Mouse (Mus musculus): ENCODE results near the gene Mta1. TPM values are rescaled to one million over a fixed set of nuclear protein-coding genes. Genes with fewer than 3 reads are reported as not detected.
A peak's percentile ranks its signal among the peaks of the same experiment; 100 is the strongest.

Gene Mta1
- polyA plus RNA-seq, 1 experiment from 2014 or later = 24.1 TPM

DNA sequence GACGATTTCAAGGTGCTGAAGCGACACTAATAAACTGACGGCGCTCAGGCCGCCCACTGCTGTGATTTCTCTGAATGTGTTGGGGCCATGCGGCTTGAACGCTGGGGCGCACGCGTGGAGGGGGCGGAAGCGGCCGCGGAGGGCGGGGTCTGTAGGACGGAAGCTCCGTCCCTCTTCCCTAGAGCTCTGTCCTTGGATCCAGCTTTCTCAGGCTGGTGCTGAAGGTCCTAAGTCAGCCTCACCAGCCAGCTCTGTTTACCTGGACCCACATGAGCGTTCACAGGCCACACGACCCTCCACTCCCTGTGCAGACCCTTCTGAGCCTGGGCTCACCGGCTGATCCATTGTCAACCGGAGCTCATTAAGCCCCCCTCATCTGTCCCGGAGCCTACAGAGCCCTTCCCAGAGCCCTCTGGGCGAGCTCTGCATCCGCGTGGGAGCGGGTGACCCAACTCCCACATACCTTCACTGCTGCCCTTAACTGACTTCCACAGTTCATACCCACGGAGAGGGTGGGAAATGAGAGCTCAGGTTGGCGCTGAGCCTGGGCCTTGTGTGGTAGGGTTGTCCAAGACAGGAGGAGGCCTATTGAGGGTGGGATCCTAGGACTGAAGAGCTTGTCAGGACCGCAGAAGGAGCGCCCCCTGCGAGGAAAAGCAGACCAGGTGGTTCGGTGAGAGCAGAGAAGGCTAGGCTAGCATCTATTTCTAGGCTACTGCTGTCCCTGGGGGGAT is 23.6 kb upstream of the Mta1 start, which contains the start of gene Tex22:
Gene Tex22, plus strand, starts transcription at position 174 of the 734 bp plus-strand sequence.
- Histone ChIP-seq H3K27me3 (ENCODE audit: insufficient read depth, low read length) (no peaks in the 10 kb centered on the region), H3K4me2 (peak within 1 kb of the TSS; percentile 95), H3K9ac (peak within 1 kb of the TSS; percentile 57), H3K9me3 (ENCODE audit: low read depth, low read length) (no peaks in the 10 kb centered on the region), H3K4me3 (ENCODE audit: low read depth, low read length) (peak within 1 kb of the TSS; percentile 45), H3K27ac (ENCODE audit: low read depth) (peak within 1 kb of the TSS; percentile 79), H3K36me3 (ENCODE audit: insufficient read depth) (peaks cover 23% of the 10 kb centered on the region), H3K4me1 (ENCODE audit: insufficient read depth) (peaks cover 11% of the 10 kb centered on the region)
- WGBS = 7% methylated on average over 32 of the region's 32 CpGs
- DNase-seq = peak; percentile 91
- no peak for TF ChIP-seq CTCF (IDR thresholded peaks at IDR 0.05; ENCODE audit: low read depth)
- peak; percentile 94 for ATAC-seq (ENCODE audit: insufficient read depth)

DNA sequence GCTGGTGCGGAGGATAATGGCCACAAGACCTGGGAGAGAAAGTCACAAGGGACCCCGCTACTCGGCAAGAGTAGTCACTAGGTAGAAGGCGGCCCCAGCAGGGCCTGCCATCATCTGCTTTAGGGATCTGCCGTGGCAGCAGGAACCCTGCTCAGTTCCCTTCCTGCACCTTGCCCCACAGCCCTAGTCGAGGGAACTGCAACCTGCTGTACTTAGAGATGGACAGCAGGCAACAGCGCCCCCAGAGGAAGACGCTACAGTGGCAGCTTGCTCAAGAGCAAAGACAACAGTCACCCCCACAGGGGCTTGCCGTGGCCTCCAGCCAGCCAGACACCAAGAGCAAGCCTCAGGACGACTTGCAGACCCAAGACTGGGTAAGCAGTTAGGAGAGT is 23.0 kb upstream of the Mta1 start:
- TF ChIP-seq CTCF (IDR thresholded peaks at IDR 0.05; ENCODE audit: low read depth) = peak; percentile 96
- peak overlapping the region; percentile 79; the same call in 1 of the 2 replicates for H3K27ac ChIP-seq (ENCODE audit: low read depth)
- WGBS = 7% methylated on average over 10 of the region's 10 CpGs
- no peaks in the 10 kb centered on the region for H3K9me3 ChIP-seq (ENCODE audit: low read depth, low read length)
- H3K4me2 ChIP-seq = peak overlapping the region; percentile 95
- DNase-seq (peak; percentile 93), ATAC-seq (ENCODE audit: insufficient read depth) (peak; percentile 72)
- H3K36me3 ChIP-seq (ENCODE audit: insufficient read depth) = peaks cover 17% of the 10 kb centered on the region
- H3K27me3 ChIP-seq (ENCODE audit: insufficient read depth, low read length) = no peaks in the 10 kb centered on the region
- H3K4me1 ChIP-seq (ENCODE audit: insufficient read depth) = peaks cover 11% of the 10 kb centered on the region
- H3K4me3 ChIP-seq (ENCODE audit: low read depth, low read length) = peak overlapping the region; percentile 45
- no peak overlapping the region for H3K9ac ChIP-seq

DNA sequence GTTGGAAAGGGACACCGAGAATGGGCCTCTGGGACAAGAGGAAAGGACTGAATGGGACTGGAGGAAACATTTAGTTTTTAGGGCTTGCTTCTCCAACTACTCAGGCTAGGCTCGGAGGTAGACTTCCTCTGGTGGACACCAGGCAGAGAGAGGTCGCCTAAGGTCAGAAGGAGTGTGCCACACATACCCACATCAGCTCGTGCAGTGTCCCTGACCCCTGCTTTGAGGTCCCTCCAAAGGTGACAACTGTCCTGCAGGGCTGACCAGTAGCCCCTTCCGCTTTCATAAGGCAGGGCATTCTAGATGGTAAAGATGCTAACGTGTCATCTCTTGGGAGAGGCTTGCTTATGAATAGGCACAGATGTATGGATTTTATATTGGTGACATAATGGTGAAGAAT is 22.6 kb upstream of the Mta1 start:
- H3K9ac ChIP-seq = no peak overlapping the region
- H3K27me3 ChIP-seq (ENCODE audit: insufficient read depth, low read length) = no peaks in the 10 kb centered on the region
- peaks cover 11% of the 10 kb centered on the region for H3K4me1 ChIP-seq (ENCODE audit: insufficient read depth)
- WGBS = 53% methylated on average over 6 of the region's 6 CpGs
- H3K4me2 ChIP-seq = peak overlapping the region; percentile 95
- no peak overlapping the region for H3K27ac ChIP-seq (ENCODE audit: low read depth)
- ATAC-seq (ENCODE audit: insufficient read depth) (no peak), DNase-seq (no peak)
- no peaks in the 10 kb centered on the region for H3K9me3 ChIP-seq (ENCODE audit: low read depth, low read length)
- no peak for TF ChIP-seq CTCF (IDR thresholded peaks at IDR 0.05; ENCODE audit: low read depth)
- H3K36me3 ChIP-seq (ENCODE audit: insufficient read depth) = peaks cover 13% of the 10 kb centered on the region
- no peak overlapping the region for H3K4me3 ChIP-seq (ENCODE audit: low read depth, low read length)

DNA sequence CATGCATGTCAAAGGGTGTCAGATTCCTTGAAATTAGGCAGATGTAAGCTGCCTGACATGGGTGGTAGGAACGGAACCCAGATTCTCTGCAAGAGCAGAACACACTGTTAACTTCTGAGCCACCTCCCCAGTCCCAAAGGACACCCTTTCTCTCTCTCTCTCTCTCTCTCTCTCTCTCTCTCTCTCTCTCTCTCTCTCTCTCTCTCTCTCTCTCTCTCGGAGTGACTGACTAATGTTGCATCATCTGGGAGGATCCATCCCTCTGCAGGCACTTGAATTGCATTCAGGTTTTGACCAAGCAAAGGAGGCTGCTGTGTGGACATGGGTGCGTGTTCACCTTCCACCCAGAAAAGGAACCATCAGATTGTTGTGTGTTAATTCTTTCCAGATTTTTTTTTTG is 10.8 kb upstream of the Mta1 start:
- H3K4me2 ChIP-seq = no peak overlapping the region
- no peaks in the 10 kb centered on the region for H3K4me1 ChIP-seq (ENCODE audit: insufficient read depth)
- WGBS = 75% methylated on average over 2 of the region's 3 CpGs
- H3K9me3 ChIP-seq (ENCODE audit: low read depth, low read length) = no peaks in the 10 kb centered on the region
- H3K27ac ChIP-seq (ENCODE audit: low read depth) = no peak overlapping the region
- H3K36me3 ChIP-seq (ENCODE audit: insufficient read depth) = no peaks in the 10 kb centered on the region
- H3K9ac ChIP-seq = no peak overlapping the region
- ATAC-seq (ENCODE audit: insufficient read depth) = no peak
- no peak overlapping the region for H3K4me3 ChIP-seq (ENCODE audit: low read depth, low read length)
- no peaks in the 10 kb centered on the region for H3K27me3 ChIP-seq (ENCODE audit: insufficient read depth, low read length)
- no peak for DNase-seq
- no peak for TF ChIP-seq CTCF (IDR thresholded peaks at IDR 0.05; ENCODE audit: low read depth)

DNA sequence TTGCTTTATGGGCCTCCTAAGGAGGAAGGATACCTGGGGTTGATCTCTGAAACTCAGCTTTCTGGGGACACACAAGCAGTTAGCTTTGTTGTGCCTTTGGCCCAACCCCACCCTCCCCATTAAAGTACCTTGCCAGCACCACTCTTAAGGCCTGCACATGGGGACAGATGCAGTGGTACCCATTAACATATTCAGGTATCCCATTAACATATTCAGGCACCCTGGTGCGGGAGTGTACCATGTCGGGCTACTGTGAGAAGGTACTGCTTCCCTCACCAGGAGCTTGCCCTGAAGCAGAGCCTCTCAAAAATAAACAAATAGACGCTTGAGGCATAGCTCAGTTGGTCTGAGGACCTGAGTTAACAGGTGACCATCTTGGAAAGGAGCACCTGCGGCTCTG is 10.1 kb upstream of the Mta1 start:
- Histone ChIP-seq H3K4me2 (no peak overlapping the region), H3K4me3 (ENCODE audit: low read depth, low read length) (no peak overlapping the region), H3K27me3 (ENCODE audit: insufficient read depth, low read length) (no peaks in the 10 kb centered on the region), H3K9ac (no peak overlapping the region), H3K4me1 (ENCODE audit: insufficient read depth) (no peaks in the 10 kb centered on the region), H3K27ac (ENCODE audit: low read depth) (no peak overlapping the region), H3K9me3 (ENCODE audit: low read depth, low read length) (no peaks in the 10 kb centered on the region), H3K36me3 (ENCODE audit: insufficient read depth) (no peaks in the 10 kb centered on the region)
- ATAC-seq (ENCODE audit: insufficient read depth) (no peak), DNase-seq (no peak)
- no peak for TF ChIP-seq CTCF (IDR thresholded peaks at IDR 0.05; ENCODE audit: low read depth)
- WGBS = 23% methylated on average over 4 of the region's 4 CpGs

DNA sequence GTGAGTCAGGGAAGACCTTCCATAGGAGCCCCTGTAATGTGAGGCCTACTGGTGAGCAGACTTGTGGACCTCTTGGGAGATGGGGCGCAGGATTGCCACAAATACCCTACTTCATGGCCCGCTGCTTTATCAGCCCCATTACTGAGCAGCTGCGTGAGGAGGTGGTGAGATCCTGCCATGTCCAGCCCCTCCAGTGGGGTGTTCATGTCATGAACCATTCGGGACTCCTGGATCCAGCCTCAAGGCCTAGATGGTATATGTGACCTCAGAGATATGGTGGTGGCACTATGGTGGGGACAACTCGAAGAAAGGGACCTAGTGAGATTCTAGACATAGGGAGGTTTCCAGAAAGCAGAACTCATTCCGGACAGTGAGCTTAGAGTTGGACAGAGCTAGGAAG is 9.0 kb upstream of the Mta1 start:
- Histone ChIP-seq H3K9ac (no peak overlapping the region), H3K27me3 (ENCODE audit: insufficient read depth, low read length) (no peaks in the 10 kb centered on the region), H3K9me3 (ENCODE audit: low read depth, low read length) (no peaks in the 10 kb centered on the region), H3K4me1 (ENCODE audit: insufficient read depth) (no peaks in the 10 kb centered on the region), H3K4me3 (ENCODE audit: low read depth, low read length) (no peak overlapping the region), H3K36me3 (ENCODE audit: insufficient read depth) (no peaks in the 10 kb centered on the region), H3K4me2 (no peak overlapping the region), H3K27ac (ENCODE audit: low read depth) (no peak overlapping the region)
- TF ChIP-seq CTCF (IDR thresholded peaks at IDR 0.05; ENCODE audit: low read depth) = no peak
- DNase-seq (no peak), ATAC-seq (ENCODE audit: insufficient read depth) (no peak)
- 90% methylated on average over 6 of the region's 6 CpGs for WGBS

DNA sequence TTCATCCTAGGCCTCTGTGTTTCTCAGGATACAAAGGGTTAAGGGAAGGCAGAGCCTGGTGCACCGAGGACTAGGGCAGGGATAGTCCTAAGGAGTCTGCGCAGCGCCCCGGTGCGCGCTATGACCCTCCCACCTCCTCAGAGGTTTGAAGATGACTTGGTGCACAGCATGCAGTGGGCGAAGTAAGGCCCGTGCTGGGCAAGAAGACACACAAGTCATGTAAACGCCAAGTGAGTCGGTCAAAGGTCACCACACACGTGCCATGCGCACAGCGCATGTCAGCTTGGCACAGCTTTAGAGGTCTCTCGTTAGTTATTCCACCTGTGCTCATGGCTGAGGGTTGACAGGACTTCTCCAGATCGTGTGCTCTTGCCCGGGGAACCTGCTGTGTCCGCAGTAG is 8.0 kb upstream of the Mta1 start:
- H3K36me3 ChIP-seq (ENCODE audit: insufficient read depth) = no peaks in the 10 kb centered on the region
- H3K4me1 ChIP-seq (ENCODE audit: insufficient read depth) = no peaks in the 10 kb centered on the region
- TF ChIP-seq CTCF (IDR thresholded peaks at IDR 0.05; ENCODE audit: low read depth) = no peak
- H3K27ac ChIP-seq (ENCODE audit: low read depth) = no peak overlapping the region
- H3K4me3 ChIP-seq (ENCODE audit: low read depth, low read length) = no peak overlapping the region
- H3K9me3 ChIP-seq (ENCODE audit: low read depth, low read length) = no peaks in the 10 kb centered on the region
- DNase-seq = no peak
- no peak overlapping the region for H3K9ac ChIP-seq
- ATAC-seq (ENCODE audit: insufficient read depth) = no peak
- H3K27me3 ChIP-seq (ENCODE audit: insufficient read depth, low read length) = no peaks in the 10 kb centered on the region
- 78% methylated on average over 17 of the region's 17 CpGs for WGBS
- H3K4me2 ChIP-seq = no peak overlapping the region
